Mouse (Mus musculus): ENCODE results near the gene Prss3.
"Not testable (repeated sequence)": the region's sequence is repeated elsewhere in the genome, so short reads cannot be mapped to it uniquely, and the experiment has no call there.

Prss3 gene

GRCm38 (mm10) chr6:41377578-41377977, at the start of gene Prss3:
Gene Prss3, minus strand, starts transcription at chr6:41377678.
- not testable (repeated sequence) for DNase-seq (ENCODE audit: low spot score)

GRCm38 (mm10) chr6:41392056-41392455, 14.6 kb upstream of the Prss3 start, which contains the start of gene Gm5771:
Gene Gm5771, plus strand, starts transcription at chr6:41392356.
- not testable (repeated sequence) for DNase-seq (ENCODE audit: low spot score)

GRCm38 (mm10) chr6:41391640-41392039, 14.2 kb upstream of the Prss3 start:
- not testable (repeated sequence) for DNase-seq (ENCODE audit: low spot score)

DNA sequence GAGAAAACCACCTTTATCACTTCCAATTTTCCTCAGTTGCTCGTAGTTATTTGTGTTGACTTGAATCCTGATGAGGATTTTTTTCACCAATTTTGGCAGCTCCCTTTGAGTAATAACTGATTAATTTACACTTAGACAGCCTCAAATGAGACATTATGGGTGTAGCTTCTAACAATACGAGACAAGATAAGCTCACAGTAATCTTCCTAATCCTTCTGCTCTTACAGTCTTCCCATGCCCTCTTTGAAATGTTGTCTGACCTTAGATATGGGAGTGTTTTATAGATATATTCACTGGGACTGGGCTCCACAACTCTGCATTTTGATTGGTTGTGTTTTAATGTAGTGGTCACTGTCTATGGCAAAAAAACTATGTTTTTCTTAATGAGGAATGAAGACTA, 9.3 kb upstream of the Prss3 start:
- no peak for DNase-seq (ENCODE audit: low spot score)

GRCm38 (mm10) chr6:41373772-41374171, 3.7 kb downstream of the Prss3 start:
- DNase-seq (ENCODE audit: low spot score): not testable (repeated sequence)

DNA sequence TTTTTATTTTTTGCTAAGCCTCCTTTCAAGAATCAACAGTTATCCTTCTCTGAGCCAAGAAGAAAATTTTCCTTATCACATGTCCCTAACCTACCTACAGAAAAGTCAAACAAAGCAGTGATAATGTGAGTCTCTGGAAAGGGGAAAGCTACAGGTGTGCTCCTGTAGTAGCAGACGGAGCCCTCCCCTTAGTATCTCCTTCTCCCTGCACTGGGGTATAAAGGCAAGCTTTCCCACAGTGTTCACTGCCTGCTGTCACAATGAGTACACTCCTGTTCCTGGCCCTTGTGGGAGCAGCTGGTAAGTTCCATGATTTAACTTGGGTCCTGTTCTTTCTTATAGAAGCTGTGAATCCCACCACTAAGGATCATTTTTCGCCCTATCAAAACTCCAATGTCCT, 23.5 kb downstream of the Prss3 start, which contains the start of gene Try10:
Gene Try10, plus strand, starts transcription at position 174 of the 400 bp plus-strand sequence.
- no peak for DNase-seq (ENCODE audit: low spot score)

Data from adipocyte (in vitro differentiated cells).